Mouse (Mus musculus) lung, postnatal 0 days (tissue): ENCODE results near the gene Dlg2.
A peak's percentile ranks its signal among the peaks of the same experiment; 100 is the strongest.

ENCODE experiments used
- CTCF ChIP-seq: IDR thresholded peaks from 2 replicates; pipeline ENCODE4 v1.5.1; 2016; ENCODE audit warnings: antibody characterized with exemption, mild to moderate bottlenecking
- EP300 ChIP-seq: IDR thresholded peaks from 2 replicates; pipeline ENCODE4 v1.6.1; 2016; ENCODE audit warnings: antibody characterized with exemption, mild to moderate bottlenecking, control low read depth

DNA sequence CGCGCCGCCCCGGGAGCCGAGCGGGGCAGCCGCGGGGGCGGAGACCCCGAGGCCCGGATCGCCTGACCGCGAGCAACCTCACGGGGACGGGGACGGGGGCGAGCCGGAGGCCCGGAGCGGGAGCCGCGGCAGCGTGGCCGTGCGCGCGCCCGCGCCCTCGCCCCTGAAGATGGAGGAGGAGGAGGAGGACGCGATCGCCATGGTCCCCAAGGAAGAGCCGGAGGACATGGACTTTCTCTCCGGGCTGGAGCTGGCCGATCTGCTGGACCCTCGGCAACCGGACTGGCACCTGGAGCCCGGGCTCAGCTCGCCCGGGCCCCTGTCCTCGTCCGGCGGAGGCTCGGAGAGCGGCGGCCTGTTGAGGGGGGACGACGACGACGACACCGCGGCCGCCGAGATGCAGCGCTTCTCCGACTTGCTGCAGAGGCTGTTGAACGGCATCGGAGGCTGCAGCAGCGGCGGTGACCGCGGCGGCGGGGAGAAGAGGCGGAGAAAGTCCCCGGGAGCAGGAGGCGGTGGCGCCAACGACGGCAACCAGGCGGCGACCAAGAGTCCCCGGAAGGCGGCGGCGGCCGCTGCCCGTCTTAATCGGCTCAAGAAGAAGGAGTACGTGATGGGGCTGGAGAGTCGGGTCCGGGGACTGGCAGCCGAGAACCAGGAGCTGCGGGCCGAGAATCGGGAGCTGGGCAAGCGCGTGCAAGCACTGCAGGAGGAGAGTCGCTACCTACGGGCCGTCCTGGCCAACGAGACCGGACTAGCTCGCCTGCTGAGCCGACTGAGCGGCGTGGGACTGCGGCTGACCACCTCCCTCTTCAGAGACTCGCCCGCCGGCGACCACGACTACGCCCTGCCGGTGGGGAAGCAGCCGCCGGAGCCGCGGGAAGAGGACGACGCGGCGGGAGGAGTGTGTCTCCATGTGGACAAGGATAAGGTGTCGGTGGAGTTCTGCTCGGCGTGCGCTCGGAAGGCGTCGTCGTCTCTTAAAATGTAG lies 33.1 kb upstream of the Dlg2 start:
- TF ChIP-seq CTCF (peak; percentile 63), EP300 (no peak)
